Mouse (Mus musculus) liver, adult 2 months (tissue): Measurements from ENCODE around the gene Fbxl4. TPM values are rescaled to one million over a fixed set of nuclear protein-coding genes. Genes with fewer than 3 reads are reported as not detected.

Experiments
- DNase-seq: peaks from one replicate; pipeline ENCODE4 v3.0.0-alpha.2; 2011; ENCODE audit warnings: low read depth, low spot score; ENCODE audit errors: extremely low read depth
- H3K27ac ChIP-seq: fragments of 200-500 bp; replicated peaks from 2 replicates; pipeline ENCODE4 v1.5.1; 2012; ENCODE audit warnings: low read depth, mild to moderate bottlenecking, control low read depth, inconsistent platforms, low read length; ENCODE audit not compliant: insufficient read depth
- H3K27me3 ChIP-seq: fragments of 200-500 bp; 2 replicates; pipeline ENCODE4 v1.6.1; 2012; ENCODE audit warnings: mild to moderate bottlenecking, moderate library complexity, low read length, inconsistent platforms; ENCODE audit not compliant: control insufficient read depth, insufficient read depth
- H3K36me3 ChIP-seq: fragments of 200-500 bp; 2 replicates; pipeline ENCODE4 v1.6.1; 2012; ENCODE audit warnings: low read length, inconsistent platforms; ENCODE audit not compliant: control insufficient read depth, insufficient read depth
- H3K4me1 ChIP-seq: fragments of 200-500 bp; 2 replicates; pipeline ENCODE4 v1.6.1; 2011; ENCODE audit warnings: low read length; ENCODE audit not compliant: control insufficient read depth, insufficient read depth
- H3K4me3 ChIP-seq: fragments of 200-500 bp; 2 replicates; pipeline ENCODE4 v1.5.1; 2011; ENCODE audit warnings: low read depth, mild to moderate bottlenecking, control low read depth, low read length, moderate library complexity; ENCODE audit not compliant: insufficient read depth
- H3K79me2 ChIP-seq: fragments of 200-500 bp; 2 replicates; pipeline ENCODE4 v1.6.1; 2012; ENCODE audit warnings: inconsistent platforms, mild to moderate bottlenecking, low read length, moderate library complexity; ENCODE audit not compliant: control insufficient read depth, insufficient read depth
- H3K9ac ChIP-seq: fragments of 200-500 bp; 2 replicates; pipeline ENCODE4 v1.6.1; 2012; ENCODE audit warnings: low read depth, mild to moderate bottlenecking, control low read depth, inconsistent platforms, low read length
- CTCF ChIP-seq: fragments of 200-500 bp; IDR thresholded peaks from 2 replicates; pipeline ENCODE4 v1.5.1; 2011; ENCODE audit warnings: low read depth, low read length, control low read depth
- POLR2A ChIP-seq: fragments of 200-500 bp; IDR thresholded peaks from 2 replicates; pipeline ENCODE4 v1.6.1; 2011; ENCODE audit warnings: low read length, control low read depth; ENCODE audit not compliant: insufficient read depth; ENCODE audit errors: extremely low read depth
- WGBS: fragments of 180-500 bp; shearing (Covaris S2); methylation state at CpG from one replicate; pipeline ENCODE4 v1.1.7; 2018; 5-methylcytosine and 5-hydroxymethylcytosine counted together
- polyA plus RNA-seq: library from polyadenylated mRNA; depleted of rRNA; stranded (reverse); fragments of >200 nt; gene quantifications from 2 replicates; pipeline ENCODE4 v1.2.3, GENCODE M21; 2012
- total RNA-seq: library from RNA; depleted of rRNA; stranded (reverse); fragments of >200 nt; gene quantifications from 2 replicates; pipeline ENCODE4 v1.2.3, GENCODE M21; 2014

Fbxl4 gene
- total and polyA plus RNA-seq, 2 experiments: 16.0 to 24.0 TPM

GRCm38 (mm10) chr4:22478488-22479367 is 121.4 kb downstream of the Fbxl4 start:
- WGBS: 5% methylated on average over 30 of the region's 30 CpGs
- Histone ChIP-seq H3K27ac (no peak overlapping the region), H3K4me1 (no peaks in the 10 kb centered on the region), H3K79me2 (no peaks in the 10 kb centered on the region), H3K36me3 (no peaks in the 10 kb centered on the region), H3K9ac (no peak overlapping the region), H3K4me3 (no peak overlapping the region), H3K27me3 (peaks cover 23% of the 10 kb centered on the region)
- no peak for DNase-seq
- TF ChIP-seq POLR2A (no peak), CTCF (no peak)

DNA sequence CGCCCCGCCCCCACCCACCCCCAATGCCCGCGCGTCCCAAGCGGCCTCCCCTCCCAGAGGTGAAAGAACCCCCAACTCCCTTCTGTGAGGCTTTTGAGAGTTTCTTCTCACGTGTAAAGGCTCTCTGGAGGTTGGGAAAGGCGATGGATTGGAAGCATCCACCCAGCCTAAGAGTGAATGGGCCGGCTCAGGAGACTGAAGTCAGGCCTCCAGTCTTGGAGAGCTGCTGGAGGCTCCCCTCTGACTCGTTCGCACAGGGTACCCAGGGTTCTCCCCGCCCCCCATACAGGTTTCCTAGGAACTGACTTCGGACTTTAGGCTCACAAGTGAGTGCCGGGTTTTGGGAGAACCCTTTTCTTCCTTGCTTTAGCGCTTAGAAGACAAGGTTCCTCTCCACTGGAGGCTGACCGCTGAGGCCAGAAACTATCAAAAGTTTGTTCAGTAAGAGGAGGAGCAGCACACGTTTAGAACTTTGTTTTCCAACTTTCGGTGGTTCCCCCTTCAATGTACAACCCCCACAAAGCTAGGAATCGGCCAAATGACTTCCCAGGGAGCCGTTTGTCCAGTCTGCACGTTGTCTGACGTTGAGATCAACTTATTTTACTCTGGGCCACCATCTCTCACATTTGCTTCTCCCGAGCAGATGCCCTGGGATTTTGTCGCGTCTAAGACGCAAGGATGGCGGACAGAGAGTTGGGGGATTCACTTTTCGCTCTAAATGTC is 122.2 kb downstream of the Fbxl4 start:
- DNase-seq: no peak
- Histone ChIP-seq H3K4me3 (no peak overlapping the region), H3K79me2 (no peaks in the 10 kb centered on the region), H3K36me3 (no peaks in the 10 kb centered on the region), H3K9ac (no peak overlapping the region), H3K4me1 (no peaks in the 10 kb centered on the region), H3K27me3 (peaks cover 23% of the 10 kb centered on the region), H3K27ac (no peak overlapping the region)
- TF ChIP-seq POLR2A (no peak), CTCF (no peak)
- 2% methylated on average over 28 of the region's 28 CpGs for WGBS

DNA sequence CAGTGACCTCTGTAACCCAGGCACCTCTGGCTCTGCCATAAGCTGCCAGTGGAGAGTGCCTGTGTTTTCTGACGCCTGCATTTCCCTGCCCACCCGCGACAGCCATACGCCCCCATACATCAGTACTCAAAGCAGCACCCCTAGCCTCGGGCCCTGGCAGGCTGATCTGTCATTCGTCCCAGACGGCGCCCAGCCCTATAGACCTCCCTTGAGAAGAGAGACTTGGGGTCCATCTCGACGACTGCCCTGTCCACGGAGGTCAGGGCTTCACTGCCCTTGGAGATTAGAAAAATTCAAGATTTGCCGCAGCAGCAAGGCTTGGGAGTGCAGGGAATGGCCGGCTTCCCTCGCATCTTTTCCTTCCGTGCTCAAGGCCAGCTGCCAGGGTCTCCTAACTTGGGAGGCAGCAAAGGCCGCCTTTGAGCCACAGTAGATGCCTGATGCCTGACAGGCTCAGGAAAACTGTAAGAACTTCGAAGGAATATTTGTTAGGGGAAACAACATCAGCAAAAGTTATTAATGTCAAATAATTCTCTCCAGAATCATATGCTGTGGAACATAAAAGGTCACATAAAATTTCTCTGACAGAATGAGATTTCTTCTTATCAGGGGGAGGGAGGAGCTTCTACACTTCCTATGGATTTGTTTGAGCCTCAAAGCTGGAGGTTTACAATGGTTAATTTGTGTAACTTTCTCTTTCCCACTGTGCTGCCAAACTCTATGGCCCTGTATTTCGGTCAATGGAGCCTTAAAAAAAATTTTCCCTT is 122.9 kb downstream of the Fbxl4 start:
- WGBS: 3% methylated on average over 18 of the region's 18 CpGs

DNA sequence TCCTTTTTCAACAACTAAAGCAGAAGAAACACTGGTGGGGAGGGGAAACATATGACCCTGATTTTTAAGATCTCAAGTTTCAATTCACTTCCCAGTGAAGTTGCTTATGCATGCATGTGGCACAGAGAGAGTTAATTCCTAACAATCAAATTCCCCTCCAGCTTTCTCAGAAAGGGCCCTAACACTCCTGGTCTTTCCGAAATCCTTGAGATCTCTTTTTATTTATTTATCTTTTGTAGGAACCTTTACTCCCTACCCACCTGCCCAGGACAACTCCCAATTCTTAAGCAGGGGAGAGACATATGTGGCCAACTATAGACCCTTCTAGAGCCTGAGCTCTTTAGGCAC is 123.5 kb downstream of the Fbxl4 start:
- Histone ChIP-seq H3K36me3 (no peaks in the 10 kb centered on the region), H3K27me3 (peaks cover 15% of the 10 kb centered on the region)
- WGBS: 13% methylated on average over 1 of the region's 1 CpGs

More for the DNA sequence above, 122.9 kb downstream of the Fbxl4 start:
- TF ChIP-seq POLR2A (no peak), CTCF (no peak)
- Histone ChIP-seq H3K9ac (no peak overlapping the region), H3K36me3 (no peaks in the 10 kb centered on the region), H3K27ac (no peak overlapping the region), H3K79me2 (no peaks in the 10 kb centered on the region), H3K4me3 (no peak overlapping the region), H3K27me3 (peaks cover 17% of the 10 kb centered on the region), H3K4me1 (no peaks in the 10 kb centered on the region)
- DNase-seq: no peak

DNA sequence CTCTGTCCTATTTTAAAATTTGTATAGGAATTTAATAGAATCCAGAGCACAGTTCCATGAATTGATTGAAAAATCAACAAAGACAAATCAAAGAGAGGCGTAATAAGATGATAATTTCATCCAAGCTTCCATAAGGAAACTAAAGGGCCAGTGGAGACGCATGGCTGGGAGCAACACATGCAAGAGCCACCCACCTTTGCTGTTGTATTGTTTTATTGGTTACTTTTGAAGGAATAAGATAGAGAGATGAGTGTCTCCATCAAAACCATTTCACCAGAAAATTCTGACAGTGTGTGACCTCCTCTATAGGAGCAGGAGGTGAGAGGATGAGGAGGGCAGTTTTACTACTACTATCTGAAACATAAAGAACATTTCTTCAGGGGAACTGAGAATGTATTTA is 124.8 kb downstream of the Fbxl4 start:
- 25% methylated on average over 2 of the region's 2 CpGs for WGBS
- Histone ChIP-seq H3K27me3 (peaks cover 21% of the 10 kb centered on the region), H3K4me3 (no peak overlapping the region), H3K79me2 (no peaks in the 10 kb centered on the region), H3K9ac (no peak overlapping the region), H3K36me3 (no peaks in the 10 kb centered on the region), H3K4me1 (no peaks in the 10 kb centered on the region), H3K27ac (no peak overlapping the region)
- TF ChIP-seq POLR2A (no peak), CTCF (no peak)
- DNase-seq: no peak

More for the DNA sequence above, 123.5 kb downstream of the Fbxl4 start:
- Histone ChIP-seq H3K9ac (no peak overlapping the region), H3K4me3 (no peak overlapping the region), H3K79me2 (no peaks in the 10 kb centered on the region), H3K27ac (no peak overlapping the region), H3K4me1 (no peaks in the 10 kb centered on the region)
- no peak for DNase-seq
- TF ChIP-seq CTCF (no peak), POLR2A (no peak)
